ENCODE assay signal across 15 mouse cellular contexts in genomic region chr6:100429511-100429910, GRCm38 (mm10).
DNase-seq lines count a peak whose midpoint lies in the region; ATAC-seq and TF ChIP-seq lines count a peak whose summit lies in the region.
"Had no signal": no experiment of that assay in that cellular context is flagged by ENCODE, and none has a peak within 500 bp of the region (broad histone marks: within the 10 kb centered on the region; RNA-seq: fewer than 3 reads in every experiment).

No protein-coding gene starts in this region.

- no peak for TF ChIP-seq POLR2A in brain, embryonic 14.5 days (IDR thresholded peaks at IDR 0.05; ENCODE audit: borderline replicate concordance, extremely low read depth, insufficient read depth, insufficient read length, poor library complexity, severe bottlenecking)

- no peak for TF ChIP-seq CTCF in brain, embryonic 14.5 days (IDR thresholded peaks at IDR 0.05; ENCODE audit: borderline replicate concordance, extremely low read depth, insufficient read depth, insufficient read length)

- ATAC-seq in frontal cortex, adult (ENCODE audit: low TSS enrichment) = peak; percentile 64
- ATAC-seq in CD4-positive, CD25-positive, alpha-beta regulatory T cell, adult 4 months = no peak
- ATAC-seq: activated CD4-positive, CD25-positive, alpha-beta regulatory T cell, adult 4 months; intestine, embryonic 16.5 days; liver, embryonic 12.5 days had no signal

- no peak for DNase-seq in frontal cortex, postnatal 25 days (ENCODE audit: low spot score in 2 of 2)
- peak; percentile 81 for DNase-seq in Muller cell, postnatal 12 days (ENCODE audit: inconsistent ontology term)
- DNase-seq in brain, embryonic 14.5 days (ENCODE audit: low read depth) = peak; percentile 81
- peak; percentile 29 for DNase-seq in right cerebral cortex, adult 18-20 months
- no peak for DNase-seq in gastrocnemius, adult 8-10 months (ENCODE audit: low spot score in 2 of 2)
- no peak for DNase-seq in testis, postnatal 10 days (ENCODE audit: low spot score)
- DNase-seq: gastrocnemius, adult 2 months; heart, adult 2 months; heart, postnatal 10 days; midbrain, embryonic 14.5 days had no signal

Comparison
In these comparisons a context has a peak if more than half of its experiments do, and no peak if none do; other contexts are left out.
1. DNase-seq: peak in Muller cell, postnatal 12 days (single experiment), brain, embryonic 14.5 days (single experiment) and right cerebral cortex, adult 18-20 months (single experiment); none in frontal cortex, postnatal 25 days (0 of 2), gastrocnemius, adult 8-10 months (0 of 2) and testis, postnatal 10 days (single experiment).